8 mouse cellular contexts compared by ENCODE assay signal in the genomic region with DNA sequence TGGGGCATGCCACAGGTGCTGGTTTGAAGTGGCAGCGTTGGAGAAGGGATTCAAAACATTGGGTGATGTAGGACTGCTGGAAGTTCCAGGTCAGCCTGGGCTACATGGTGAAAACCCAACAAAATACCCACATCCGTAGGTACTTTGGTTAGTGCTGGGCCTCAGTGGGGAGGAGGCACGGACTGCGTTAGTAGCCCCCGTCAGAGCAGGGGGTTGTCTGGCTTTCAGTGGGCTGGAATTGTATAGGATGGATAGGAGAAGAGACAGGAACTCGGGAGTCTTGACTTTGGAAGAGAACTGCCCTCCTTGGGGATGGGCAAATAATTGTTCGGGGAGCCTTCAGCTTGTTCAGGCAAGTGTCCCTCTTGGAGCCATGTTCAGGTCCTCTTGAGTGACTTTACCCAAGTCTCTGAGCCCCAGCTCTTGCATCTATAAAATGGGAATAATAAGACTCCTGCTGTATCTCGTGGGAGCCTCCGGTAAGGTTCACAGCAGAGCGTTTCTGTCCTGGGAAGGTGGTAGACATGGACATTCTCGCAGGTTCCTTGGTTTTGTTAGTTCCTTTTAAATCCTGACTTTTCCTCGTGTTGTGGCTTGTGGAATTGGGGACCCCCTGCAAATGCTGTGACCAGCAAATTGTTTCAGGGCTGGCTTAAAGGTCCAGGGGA. TPM values are rescaled to one million over a fixed set of nuclear protein-coding genes. Genes with fewer than 3 reads are reported as not detected.
DNase-seq lines count a peak whose midpoint lies in the region; ATAC-seq and TF ChIP-seq lines count a peak whose summit lies in the region.

No protein-coding gene starts in this region.

- H3K27ac ChIP-seq in heart, embryonic 10.5 days = peak overlapping the region; percentile 100
- peak overlapping the region; percentile 92 for H3K27ac ChIP-seq in CH12.LX (ENCODE audit: insufficient read depth, low read depth)
- peak overlapping the region; percentile 99 for H3K27ac ChIP-seq in forebrain, embryonic 14.5 days (ENCODE audit: low read depth, low read length)
- H3K27ac ChIP-seq in liver, embryonic 15.5 days (replicated peaks) = peak overlapping the region; percentile 93

- no peaks in the 10 kb centered on the region for H3K36me3 ChIP-seq in heart, embryonic 10.5 days
- H3K36me3 ChIP-seq in CH12.LX (replicated peaks in 1 of 2; ENCODE audit: control insufficient read depth in 1 of 2, insufficient read depth in 1 of 2, low read length in 1 of 2) = peaks cover 0 to 15% of the 10 kb centered on the region in 2 experiments
- no peaks in the 10 kb centered on the region for H3K36me3 ChIP-seq in forebrain, embryonic 14.5 days (ENCODE audit: control insufficient read depth, insufficient read depth, low read length)
- no peaks in the 10 kb centered on the region for H3K36me3 ChIP-seq in liver, embryonic 15.5 days (replicated peaks)

- 14% methylated on average over 12 of the region's 12 CpGs for WGBS in heart, embryonic 10.5 days
- 15% methylated on average over 12 of the region's 12 CpGs for WGBS in forebrain, embryonic 14.5 days
- 15% methylated on average over 12 of the region's 12 CpGs for WGBS in liver, embryonic 15.5 days (ENCODE audit: insufficient replicate concordance)

- no peak for TF ChIP-seq POLR2A in CH12.LX (IDR thresholded peaks at IDR 0.05; ENCODE audit: low read depth, low read length)

- no peaks in the 10 kb centered on the region for H3K27me3 ChIP-seq in heart, embryonic 10.5 days (ENCODE audit: insufficient read depth, poor library complexity, severe bottlenecking)
- H3K27me3 ChIP-seq in CH12.LX (replicated peaks) = no peaks in the 10 kb centered on the region
- H3K27me3 ChIP-seq in forebrain, embryonic 14.5 days (replicated peaks; ENCODE audit: control insufficient read depth, insufficient read depth, low read length) = no peaks in the 10 kb centered on the region
- no peaks in the 10 kb centered on the region for H3K27me3 ChIP-seq in liver, embryonic 15.5 days

- in situ Hi-C loops in CH12.LX (cut with MboI; ENCODE audit: low pct_ligation_motif_present, low pct_unique_long_range_greater_than_20kb, low sequenced_read_pairs) = no loop called here

- TF ChIP-seq RAD21 in CH12.LX (IDR thresholded peaks at IDR 0.05; ENCODE audit: low read depth, low read length) = no peak

- peak overlapping the region; percentile 93 for H3K4me3 ChIP-seq in heart, embryonic 10.5 days
- peak overlapping the region; percentile 73 to 79 (median 76) for H3K4me3 ChIP-seq in CH12.LX (replicated peaks in 1 of 3; ENCODE audit: low read depth in 2 of 3, low read length in 2 of 3, poor library complexity in 1 of 3)
- H3K4me3 ChIP-seq in forebrain, embryonic 14.5 days (ENCODE audit: low read depth, low read length) = peak overlapping the region; percentile 93
- peak overlapping the region; percentile 88 for H3K4me3 ChIP-seq in liver, embryonic 15.5 days (replicated peaks)

- peaks cover 62% of the 10 kb centered on the region for H3K79me2 ChIP-seq in CH12.LX (replicated peaks; ENCODE audit: control insufficient read depth, extremely low read depth, insufficient read depth, poor library complexity, severe bottlenecking)

- ATAC-seq in forebrain, embryonic 14.5 days = no peak
- ATAC-seq in liver, embryonic 15.5 days (ENCODE audit: insufficient read depth) = 0 out of 2 replicates have a peak, but pooled peaks have one; percentile 2

- no peak for TF ChIP-seq CTCF in CH12.LX (conservative IDR thresholded peaks at IDR 0.05 in 1 of 2, IDR thresholded peaks at IDR 0.05 in 1 of 2; ENCODE audit: low read depth in 2 of 2, low read length in 2 of 2)

- dilution Hi-C loops in CH12.LX (cut with MboI; ENCODE audit: extremely low pct_ligation_motif_present, extremely low pct_unique_long_range_greater_than_20kb, low sequenced_read_pairs) = no loop called here

- peaks cover 63% of the 10 kb centered on the region for H3K4me1 ChIP-seq in heart, embryonic 10.5 days
- H3K4me1 ChIP-seq in CH12.LX (ENCODE audit: control insufficient read depth in 1 of 2, insufficient read depth in 2 of 2) = peaks cover 14 to 35% of the 10 kb centered on the region in 2 experiments
- peaks cover 51% of the 10 kb centered on the region for H3K4me1 ChIP-seq in forebrain, embryonic 14.5 days (ENCODE audit: control insufficient read depth, insufficient read depth, low read length)
- peaks cover 69% of the 10 kb centered on the region for H3K4me1 ChIP-seq in liver, embryonic 15.5 days (replicated peaks)

- peak overlapping the region; percentile 84 for H3K9ac ChIP-seq in CH12.LX (ENCODE audit: insufficient read depth, low read depth)
- peak overlapping the region; percentile 100 for H3K9ac ChIP-seq in forebrain, embryonic 14.5 days (ENCODE audit: low read length)
- H3K9ac ChIP-seq in liver, embryonic 15.5 days = peak overlapping the region; percentile 95

- no peak for DNase-seq in heart, embryonic 10.5 days (ENCODE audit: low spot score)
- no peak for DNase-seq in heart, adult 9 months (ENCODE audit: low spot score in 2 of 2)
- DNase-seq in CH12.LX (ENCODE audit: extremely low read depth) = no peak
- DNase-seq in forebrain, embryonic 14.5 days (ENCODE audit: low spot score) = no peak
- no peak for DNase-seq in thymus, adult 18-20 months
- DNase-seq in cerebellum, adult 11 months = no peak
- DNase-seq in B cell, adult 2 months = no peak

- H3K4me2 ChIP-seq in CH12.LX (ENCODE audit: insufficient read depth, low read depth, poor library complexity, severe bottlenecking) = peak overlapping the region; percentile 87
- H3K4me2 ChIP-seq in forebrain, embryonic 14.5 days (ENCODE audit: low read length) = peak overlapping the region; percentile 96
- peak overlapping the region; percentile 89 for H3K4me2 ChIP-seq in liver, embryonic 15.5 days

- TF ChIP-seq EP300 in CH12.LX (IDR thresholded peaks at IDR 0.05; ENCODE audit: low read length) = no peak

- no peaks in the 10 kb centered on the region for H3K9me3 ChIP-seq in heart, embryonic 10.5 days
- H3K9me3 ChIP-seq in CH12.LX (replicated peaks; ENCODE audit: low read length) = no peaks in the 10 kb centered on the region
- H3K9me3 ChIP-seq in forebrain, embryonic 14.5 days (replicated peaks; ENCODE audit: control insufficient read depth, low read length) = no peaks in the 10 kb centered on the region
- no peaks in the 10 kb centered on the region for H3K9me3 ChIP-seq in liver, embryonic 15.5 days (replicated peaks)

TF ChIP-seq in CH12.LX, 34 proteins besides CTCF, POLR2A, EP300 and RAD21 (continues in another document):
- TF ChIP-seq MXI1 (IDR thresholded peaks at IDR 0.05; ENCODE audit: low read depth, low read length) = no peak; the same call in 1 of the 2 replicates
- no peak for TF ChIP-seq ZKSCAN1 (IDR thresholded peaks at IDR 0.05; ENCODE audit: borderline replicate concordance, low read depth, low read length)
- no peak for TF ChIP-seq ELF1 (IDR thresholded peaks at IDR 0.05; ENCODE audit: low read depth, low read length)
- TF ChIP-seq UBTF (IDR thresholded peaks at IDR 0.05; ENCODE audit: low read depth, low read length) = peak; percentile 32; the same call in 1 of the 2 replicates
- no peak for TF ChIP-seq USF1 (IDR thresholded peaks at IDR 0.05; ENCODE audit: low read depth, low read length)
- no peak for TF ChIP-seq NRF1 (IDR thresholded peaks at IDR 0.05; ENCODE audit: low read depth, low read length)
- no peak for TF ChIP-seq JUND (conservative IDR thresholded peaks at IDR 0.05; ENCODE audit: low read depth, low read length)
- 0 out of 2 replicates have a peak, but pooled peaks have one; percentile 30 for TF ChIP-seq ETS1 (conservative IDR thresholded peaks at IDR 0.05; ENCODE audit: low read depth, low read length)
- TF ChIP-seq ZMIZ1 (IDR thresholded peaks at IDR 0.05; ENCODE audit: low read depth, low read length) = 0 out of 2 replicates have a peak, but pooled peaks have one; percentile 4
- TF ChIP-seq ZC3H11A (IDR thresholded peaks at IDR 0.05; ENCODE audit: low read depth, low read length) = no peak
- TF ChIP-seq PAX5 (IDR thresholded peaks at IDR 0.05; ENCODE audit: low read length) = no peak
- no peak for TF ChIP-seq SIN3A (IDR thresholded peaks at IDR 0.05; ENCODE audit: low read length)
- TF ChIP-seq NELFE (IDR thresholded peaks at IDR 0.05; ENCODE audit: low read depth, low read length) = no peak
- no peak for TF ChIP-seq MEF2A (IDR thresholded peaks at IDR 0.05; ENCODE audit: borderline replicate concordance, low read depth, low read length)
- TF ChIP-seq USF2 (conservative IDR thresholded peaks at IDR 0.05; ENCODE audit: low read depth, low read length) = no peak
- TF ChIP-seq IRF4 (IDR thresholded peaks at IDR 0.05; ENCODE audit: low read depth, low read length) = 0 out of 2 replicates have a peak, but pooled peaks have one; percentile 3
- TF ChIP-seq GABPA (IDR thresholded peaks at IDR 0.05; ENCODE audit: insufficient replicate concordance, low read depth, low read length) = no peak
- no peak for TF ChIP-seq CHD2 (IDR thresholded peaks at IDR 0.05; ENCODE audit: low read length)
- no peak for TF ChIP-seq E2F4 (IDR thresholded peaks at IDR 0.05; ENCODE audit: insufficient replicate concordance, low read depth, low read length)
- TF ChIP-seq POLR2AphosphoS2 (IDR thresholded peaks at IDR 0.05; ENCODE audit: low read depth, low read length) = no peak
- TF ChIP-seq MAFK (IDR thresholded peaks at IDR 0.05; ENCODE audit: insufficient replicate concordance, low read length) = no peak
- no peak for TF ChIP-seq RCOR1 (conservative IDR thresholded peaks at IDR 0.05; ENCODE audit: low read depth, low read length)
- TF ChIP-seq MYC (IDR thresholded peaks at IDR 0.05; ENCODE audit: low read depth, low read length) = no peak
- TF ChIP-seq SMC3 (IDR thresholded peaks at IDR 0.05; ENCODE audit: low read depth, low read length) = no peak

RNA-seq across cellular contexts. Expression of a gene that starts 1.6 kb away (rescaled TPM):
- polyA plus RNA-seq in heart, embryonic 10.5 days (2016; fragmentation: Nextera tagmentation; extraction: Ambion mirVana) = 44.1 and 54.6 TPM in 2 replicates
- 34.3 and 42.2 TPM in 2 replicates for total RNA-seq in CH12.LX (2012; rRNA removed)
- 7.6 TPM in 2 replicates for total RNA-seq in CH12.LX (2014; rRNA removed)
- polyA plus RNA-seq in CH12.LX (2012; ENCODE audit: insufficient read length, low read depth) = 54.7 and 59.9 TPM in 2 replicates
- 53.3 and 62.4 TPM in 2 replicates for polyA plus RNA-seq in forebrain, embryonic 14.5 days (2014; fragmentation: Nextera tagmentation; extraction: Ambion mirVana)
- 8.3 and 9.6 TPM in 2 replicates for polyA plus RNA-seq in liver, embryonic 15.5 days (2015; fragmentation: Nextera tagmentation; extraction: Ambion mirVana)

RNA-seq across cellular contexts. Expression of a gene that starts 57.2 kb away (rescaled TPM):
- polyA plus RNA-seq in heart, embryonic 10.5 days (2016; fragmentation: Nextera tagmentation; extraction: Ambion mirVana) = 10.9 and 12.9 TPM in 2 replicates
- total RNA-seq in CH12.LX (2012; rRNA removed) (0.13 and 0.25 TPM in 2 replicates), CH12.LX (2014; rRNA removed) (0.19 TPM in 1 of 2 replicates, not detected in the other)
- polyA plus RNA-seq in CH12.LX (2012; ENCODE audit: insufficient read length, low read depth) = not detected in 2 replicates
- polyA plus RNA-seq in forebrain, embryonic 14.5 days (2014; fragmentation: Nextera tagmentation; extraction: Ambion mirVana) = 11.3 and 16.1 TPM in 2 replicates
- polyA plus RNA-seq in liver, embryonic 15.5 days (2015; fragmentation: Nextera tagmentation; extraction: Ambion mirVana) = 1.9 and 2.0 TPM in 2 replicates
